Mouse (Mus musculus) testis, adult 2 months (tissue): Measurements from ENCODE around the gene Kri1.

ENCODE experiments used
- CTCF ChIP-seq: fragments of 200-500 bp; IDR thresholded peaks from 2 replicates; pipeline ENCODE4 v1.5.1; 2012; ENCODE audit warnings: low read depth, mild to moderate bottlenecking, inconsistent platforms, low read length, moderate library complexity; ENCODE audit not compliant: control insufficient read depth, insufficient read depth, insufficient replicate concordance
- POLR2A ChIP-seq: fragments of 200-500 bp; IDR thresholded peaks from 2 replicates; pipeline ENCODE4 v1.6.1; 2012; ENCODE audit warnings: low read depth, mild to moderate bottlenecking, inconsistent platforms, low read length, moderate library complexity; ENCODE audit not compliant: control insufficient read depth

DNA sequence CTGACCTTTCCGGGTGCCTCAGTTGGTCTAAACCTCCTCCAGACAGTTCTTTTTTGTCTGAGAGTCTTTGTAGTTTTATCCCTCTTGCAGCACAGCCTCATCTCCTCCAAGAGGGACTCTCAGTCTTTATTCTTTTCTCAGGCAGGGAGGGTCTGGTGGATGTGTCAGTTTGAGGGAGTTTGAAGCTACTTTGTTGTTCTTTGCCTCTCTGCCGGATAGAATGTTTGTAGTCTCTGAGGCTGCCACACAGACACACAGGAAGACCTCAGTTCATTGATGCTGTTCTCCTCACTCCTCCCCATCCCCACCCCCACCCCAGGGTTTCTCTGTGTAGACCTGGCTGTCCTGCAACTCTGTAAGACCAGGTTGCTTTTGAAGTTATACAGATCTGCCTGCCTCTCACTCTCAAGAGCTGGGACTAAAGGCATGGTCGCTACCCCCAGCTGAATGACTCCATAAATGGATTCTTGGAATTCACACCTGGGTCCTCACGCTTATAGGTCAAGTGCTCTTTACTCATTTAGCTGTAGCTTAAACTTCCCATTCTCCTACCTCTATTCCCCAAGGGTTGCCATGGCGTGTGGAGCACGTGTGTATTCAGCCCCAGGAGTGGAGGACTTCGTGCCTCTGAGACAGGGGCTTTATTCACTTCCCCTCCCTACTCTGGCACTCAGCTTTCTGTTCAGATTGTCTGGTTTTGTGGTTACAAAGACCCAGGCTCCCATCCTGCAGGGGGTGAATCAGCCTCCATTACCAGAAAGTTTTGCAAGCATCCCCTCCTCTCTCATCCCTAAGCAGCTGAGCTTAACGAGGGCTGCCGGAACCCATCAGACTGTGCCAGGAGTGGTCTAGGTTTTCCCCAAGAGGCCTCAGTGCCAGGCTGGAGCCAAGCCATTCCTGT is 44.6 kb upstream of the Kri1 start:
- TF ChIP-seq CTCF, result no peak
- no peak for TF ChIP-seq POLR2A
